Mouse (Mus musculus): ENCODE measurements around the gene Tmem135. TPM values are rescaled to one million over a fixed set of nuclear protein-coding genes. Genes with fewer than 3 reads are reported as not detected.

Gene Tmem135
- total and polyA plus RNA-seq, 3 experiments = 7.4 to 33.9 TPM; not detected in 1

DNA sequence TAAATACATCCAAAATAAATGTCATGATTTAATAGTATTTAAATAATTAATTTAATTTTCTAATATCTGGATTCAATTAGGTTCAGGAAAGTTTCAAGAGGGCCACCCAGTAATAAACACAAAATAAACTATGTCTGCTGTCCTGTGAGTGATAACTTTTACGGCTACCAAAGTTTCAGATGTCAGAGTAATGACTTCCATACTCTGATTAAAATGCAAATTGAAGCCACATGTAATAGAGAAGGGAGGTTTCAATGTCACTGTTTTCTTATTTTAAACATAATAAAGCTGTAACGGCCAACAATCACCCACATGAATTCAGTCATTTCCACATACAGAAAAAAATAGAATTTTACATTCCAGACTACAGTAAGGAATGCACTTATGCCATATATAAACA lies 145.2 kb downstream of the Tmem135 start:
- DNase-seq (ENCODE audit: low read depth, low spot score) = no peak
- Histone ChIP-seq H3K36me3 (ENCODE audit: control insufficient read depth in 1 of 2, insufficient read depth in 2 of 2, low read length in 2 of 2) (no peaks in the 10 kb centered on the region), H3K27me3 (ENCODE audit: control insufficient read depth in 1 of 2, insufficient read depth in 2 of 2, low read length in 2 of 2) (no peaks in the 10 kb centered on the region), H3K4me3 (ENCODE audit: control insufficient read depth in 1 of 2, insufficient read depth in 1 of 2, low read depth in 2 of 2, low read length in 2 of 2) (no peak overlapping the region), H3K9me3 (replicated peaks; ENCODE audit: insufficient read depth, low read length) (no peaks in the 10 kb centered on the region), H3K9ac (ENCODE audit: control insufficient read depth, low read depth, low read length, poor library complexity, severe bottlenecking) (no peak overlapping the region), H3K27ac (ENCODE audit: control insufficient read depth, low read depth, low read length) (no peak overlapping the region), H3K79me2 (ENCODE audit: control insufficient read depth, insufficient read depth, low read length, poor library complexity) (no peaks in the 10 kb centered on the region), H3K4me1 (ENCODE audit: control insufficient read depth in 1 of 2, insufficient read depth in 2 of 2, low read length in 2 of 2) (no peaks in the 10 kb centered on the region)
- TF ChIP-seq MYC (IDR thresholded peaks at IDR 0.05; ENCODE audit: low read depth, low read length) (no peak), MAFK (IDR thresholded peaks at IDR 0.05; ENCODE audit: borderline replicate concordance, low read depth, low read length) (no peak), EP300 (IDR thresholded peaks at IDR 0.05; ENCODE audit: low read depth in 1 of 2, low read length in 2 of 2) (no peak), USF2 (IDR thresholded peaks at IDR 0.05; ENCODE audit: borderline replicate concordance in 1 of 2, insufficient read depth in 1 of 2, low read depth in 1 of 2, low read length in 2 of 2) (no peak)

DNA sequence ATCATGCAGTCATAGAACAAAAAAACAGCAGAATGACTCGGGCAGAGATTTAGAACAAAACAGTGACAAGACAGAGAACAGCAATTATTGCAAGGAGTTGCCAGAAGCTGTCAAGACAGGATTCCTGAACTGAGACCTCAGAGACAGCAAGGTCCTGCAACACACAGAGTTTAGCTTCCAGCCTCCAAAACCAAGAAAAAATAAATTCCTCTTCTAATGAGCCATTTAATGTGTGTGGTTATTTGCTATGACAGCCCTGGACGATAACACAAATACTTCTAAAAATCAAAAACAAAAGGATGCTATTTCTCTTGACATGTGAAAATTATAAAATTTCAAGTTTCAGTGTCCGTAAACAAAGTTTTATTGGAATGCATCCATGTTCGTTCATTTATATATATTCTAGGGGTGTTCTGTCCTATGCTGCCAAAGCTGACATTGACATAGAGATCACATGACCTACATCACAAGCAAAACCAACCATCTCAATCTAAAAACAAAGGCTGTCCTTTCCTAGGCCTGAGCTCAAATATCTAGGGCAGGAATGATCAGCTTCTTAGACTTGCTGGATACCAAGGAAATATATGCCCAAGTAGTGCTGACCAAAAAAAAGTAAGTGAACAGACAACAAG lies 146.0 kb downstream of the Tmem135 start:
- TF ChIP-seq BHLHE40 (IDR thresholded peaks at IDR 0.05; ENCODE audit: borderline replicate concordance, low read depth, low read length) (no peak), HCFC1 (IDR thresholded peaks at IDR 0.05; ENCODE audit: low read depth, low read length) (no peak), CHD2 (IDR thresholded peaks at IDR 0.05; ENCODE audit: low read length) (no peak), NELFE (IDR thresholded peaks at IDR 0.05; ENCODE audit: low read depth, low read length) (no peak), SIN3A (IDR thresholded peaks at IDR 0.05; ENCODE audit: low read length) (no peak), TAL1 (IDR thresholded peaks at IDR 0.05; ENCODE audit: low read length) (no peak), ELF1 (IDR thresholded peaks at IDR 0.05; ENCODE audit: low read depth, low read length) (no peak), ZKSCAN1 (IDR thresholded peaks at IDR 0.05; ENCODE audit: low read depth, low read length) (no peak), USF1 (IDR thresholded peaks at IDR 0.05; ENCODE audit: low read depth, low read length) (no peak), TCF12 (IDR thresholded peaks at IDR 0.05; ENCODE audit: low read depth, low read length) (no peak), ETS1 (IDR thresholded peaks at IDR 0.05; ENCODE audit: low read depth, low read length) (no peak), MAX (IDR thresholded peaks at IDR 0.05; ENCODE audit: low read length) (no peak)
- DNase-seq (ENCODE audit: low read depth, low spot score) = no peak

More for the DNA sequence above, 146.0 kb downstream of the Tmem135 start:
- Histone ChIP-seq H3K27ac (ENCODE audit: control insufficient read depth, low read depth, low read length) (no peak overlapping the region), H3K27me3 (ENCODE audit: control insufficient read depth in 1 of 2, insufficient read depth in 2 of 2, low read length in 2 of 2) (no peaks in the 10 kb centered on the region), H3K9ac (ENCODE audit: control insufficient read depth, low read depth, low read length, poor library complexity, severe bottlenecking) (no peak overlapping the region), H3K4me3 (ENCODE audit: control insufficient read depth in 1 of 2, insufficient read depth in 1 of 2, low read depth in 2 of 2, low read length in 2 of 2) (no peak overlapping the region), H3K36me3 (ENCODE audit: control insufficient read depth in 1 of 2, insufficient read depth in 2 of 2, low read length in 2 of 2) (no peaks in the 10 kb centered on the region), H3K4me1 (ENCODE audit: control insufficient read depth in 1 of 2, insufficient read depth in 2 of 2, low read length in 2 of 2) (no peaks in the 10 kb centered on the region), H3K79me2 (ENCODE audit: control insufficient read depth, insufficient read depth, low read length, poor library complexity) (no peaks in the 10 kb centered on the region), H3K9me3 (replicated peaks; ENCODE audit: insufficient read depth, low read length) (no peaks in the 10 kb centered on the region)
